Mouse (Mus musculus) layer of hippocampus, postnatal 14 days (tissue): ENCODE data around the gene Rilpl1. TPM values are rescaled to one million over a fixed set of nuclear protein-coding genes. Genes with fewer than 3 reads are reported as not detected.
"Not testable (repeated sequence)": the region's sequence is repeated elsewhere in the genome, so short reads cannot be mapped to it uniquely, and the experiment has no call there.

Source experiments
- DNase-seq, 2 experiments: peaks; one replicate each; pipeline ENCODE4 v3.0.0; 2021 to 2022; ENCODE audit warnings: low spot score in 2 of 2, mixed read lengths in 1 of 2
- total RNA-seq, 2 experiments: library from RNA; stranded (reverse); gene quantifications; 2 replicates each; pipeline ENCODE4 v1.2.3; 2021

Rilpl1 gene
- total RNA-seq, 2 experiments from 2014 or later = 41.6 TPM

- DNase-seq = not testable (repeated sequence)
Measured at GRCm38 (mm10) chr5:124460922-124461321, 70.3 kb downstream of the Rilpl1 start.

DNA sequence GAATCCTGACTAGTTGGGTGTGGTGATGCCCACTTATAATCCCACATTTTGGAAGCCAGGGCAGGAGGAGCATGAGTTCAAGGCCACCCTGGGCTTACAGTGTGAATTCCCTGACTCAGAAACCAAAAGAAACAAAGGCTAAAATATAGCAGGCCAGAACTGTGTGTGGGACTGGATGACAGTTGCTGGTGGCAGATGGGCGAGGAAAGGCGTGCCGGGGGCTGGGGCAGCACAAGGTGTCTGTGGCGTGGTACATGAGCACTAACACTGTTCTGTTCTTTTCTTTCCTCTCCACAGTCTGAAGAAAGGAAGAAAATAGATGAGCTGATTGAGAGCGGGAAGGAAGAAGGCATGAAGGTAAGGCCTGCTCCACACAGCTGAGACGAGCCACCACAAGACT is 74.4 kb downstream of the Rilpl1 start:
- no peak for DNase-seq

- DNase-seq = no peak
Measured at GRCm38 (mm10) chr5:124454082-124454419, 77.1 kb downstream of the Rilpl1 start.

DNA sequence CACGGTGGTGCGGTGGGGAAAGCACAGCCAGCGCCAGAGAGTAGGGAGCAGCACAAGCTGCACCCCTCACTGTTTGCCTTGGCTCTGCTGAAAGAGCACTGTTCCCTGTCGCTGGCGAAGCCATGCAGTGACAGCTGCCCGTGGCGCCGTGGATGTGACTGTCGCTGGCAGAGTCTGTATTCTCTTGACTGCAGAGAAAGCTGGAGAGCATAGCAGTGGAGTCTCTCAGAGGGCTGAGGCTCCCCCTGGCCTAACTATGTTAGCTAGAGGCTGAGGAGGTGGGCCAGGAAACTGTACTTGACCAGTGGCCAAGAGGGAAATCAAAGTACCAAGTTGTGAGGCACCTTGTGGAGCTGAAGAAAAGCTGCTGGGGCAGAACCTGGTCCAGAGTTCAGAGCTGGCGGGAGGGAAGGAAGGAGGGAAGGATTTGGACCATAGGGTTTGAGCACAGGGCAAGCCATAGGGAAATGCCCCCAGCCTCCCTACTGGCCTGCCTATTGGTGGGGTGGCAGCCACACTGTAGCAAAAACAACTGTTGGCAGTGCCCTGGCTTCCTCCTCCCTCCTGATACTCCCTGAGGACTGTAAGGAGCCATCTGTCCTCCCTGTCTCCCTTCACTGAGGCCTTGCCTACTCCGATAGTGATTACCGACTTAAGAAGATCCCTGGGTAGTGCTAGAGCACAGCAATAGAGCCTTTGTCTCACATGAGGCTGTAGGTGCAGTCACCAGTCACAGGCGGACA is 77.7 kb downstream of the Rilpl1 start:
- DNase-seq = peak; percentile 71 to 86

DNA sequence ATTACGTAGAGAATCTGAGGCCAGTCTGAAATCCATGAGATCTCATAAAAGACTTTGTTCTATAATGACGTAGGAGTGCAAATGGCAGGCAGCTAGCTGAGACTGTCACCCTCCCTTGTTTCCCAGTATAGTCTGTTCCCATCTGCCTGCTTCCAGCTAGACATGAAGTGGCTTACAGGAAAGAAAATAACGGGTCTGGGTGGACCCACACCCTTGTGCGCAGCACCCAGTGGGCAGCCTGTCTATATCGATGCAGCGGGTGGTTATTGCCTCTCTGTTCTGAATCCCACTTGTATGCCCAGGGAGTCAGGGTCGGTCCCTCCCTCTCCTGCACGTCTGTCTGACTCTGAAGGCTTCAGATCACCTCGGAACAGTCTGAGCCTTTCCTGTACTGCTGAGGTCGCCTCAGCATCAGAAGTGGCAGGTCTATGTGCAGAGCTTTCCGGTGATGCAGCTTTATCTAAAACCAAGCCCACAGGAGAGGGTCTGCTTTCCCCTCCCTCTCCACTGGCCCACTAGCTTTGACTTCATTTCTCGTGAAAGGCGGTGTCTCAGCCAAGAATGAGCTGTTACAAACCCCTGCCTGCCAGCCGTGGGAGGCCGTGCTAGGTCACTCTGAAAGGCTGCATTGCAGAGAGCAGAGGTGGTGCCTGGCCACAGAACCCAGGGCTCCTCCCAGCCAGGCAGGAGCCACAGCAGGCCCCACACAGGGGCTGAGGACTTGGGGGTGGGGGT is 78.5 kb downstream of the Rilpl1 start:
- peak; percentile 58 to 62 for DNase-seq

DNA sequence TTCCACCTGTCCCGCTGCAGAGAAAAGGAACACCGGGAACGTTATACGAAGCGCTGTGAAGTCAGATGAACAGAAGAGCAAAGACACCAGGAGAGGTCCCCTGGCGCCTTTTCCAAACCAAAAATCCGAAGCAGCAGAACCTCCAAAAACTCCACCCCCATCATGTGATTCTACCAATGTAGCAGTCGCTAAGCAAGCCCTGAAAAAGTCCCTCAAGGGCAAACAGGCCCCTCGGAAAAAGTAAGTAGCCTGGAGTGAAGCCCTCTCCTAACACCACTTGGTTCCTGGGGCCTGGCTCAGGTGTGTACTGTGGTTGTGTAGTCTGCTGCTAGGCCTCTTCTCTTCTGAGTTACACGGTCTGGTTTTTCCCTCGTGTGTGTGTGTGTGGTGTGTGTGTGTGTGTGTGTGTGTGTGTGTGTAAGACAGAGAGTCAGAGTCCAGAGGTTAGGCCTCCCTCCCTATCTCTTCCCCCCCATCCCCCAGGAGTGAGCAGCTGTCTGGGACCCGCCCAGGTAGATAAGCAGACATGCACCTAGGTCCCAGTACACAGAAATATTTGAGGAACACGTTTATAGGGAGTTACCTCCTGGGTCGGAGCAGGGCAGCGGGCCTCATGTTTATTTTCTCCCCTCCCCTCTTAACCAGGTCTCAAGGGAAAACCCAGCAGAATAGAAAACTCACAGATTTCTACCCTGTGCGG is 80.4 kb downstream of the Rilpl1 start:
- no peak for DNase-seq

DNA sequence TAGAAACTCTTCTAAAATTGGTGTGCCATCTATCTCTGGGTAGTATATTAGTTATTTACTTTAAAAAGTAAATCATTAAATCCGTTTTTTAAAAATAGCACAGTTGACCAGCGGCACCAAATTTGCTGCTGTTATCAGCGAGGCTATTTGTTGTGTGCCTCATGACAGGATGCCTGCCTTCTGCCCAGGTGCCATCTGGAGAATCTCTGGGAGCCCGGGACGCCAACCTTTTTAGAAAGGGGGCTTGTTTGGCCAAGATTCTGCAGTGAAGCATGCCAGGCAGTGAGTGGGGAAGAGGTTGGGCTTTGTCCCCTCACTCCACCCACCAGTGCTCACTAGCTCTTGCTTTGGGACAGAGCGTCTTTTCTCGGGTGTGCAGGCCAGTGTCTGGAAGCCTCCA is 81.1 kb downstream of the Rilpl1 start:
- no peak for DNase-seq

DNA sequence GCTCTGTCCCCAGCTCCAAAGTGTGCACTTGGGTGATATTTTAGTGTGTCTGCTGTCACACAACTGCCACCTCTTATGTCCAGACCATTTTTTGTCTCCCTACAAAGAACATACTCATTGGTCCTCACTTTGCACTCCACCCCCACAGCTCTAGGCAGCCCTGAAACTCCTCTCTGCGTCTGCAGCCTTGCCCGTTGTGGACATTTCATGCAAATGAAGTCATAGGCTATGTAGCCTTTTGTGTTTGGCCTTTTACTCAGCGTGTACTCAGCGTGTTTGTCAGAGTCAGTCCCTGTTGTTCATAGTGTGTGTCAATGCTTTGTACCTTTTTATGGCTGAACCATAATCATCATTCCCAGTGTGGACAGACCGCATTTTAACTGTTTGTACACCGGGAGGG is 81.7 kb downstream of the Rilpl1 start:
- no peak for DNase-seq

DNA sequence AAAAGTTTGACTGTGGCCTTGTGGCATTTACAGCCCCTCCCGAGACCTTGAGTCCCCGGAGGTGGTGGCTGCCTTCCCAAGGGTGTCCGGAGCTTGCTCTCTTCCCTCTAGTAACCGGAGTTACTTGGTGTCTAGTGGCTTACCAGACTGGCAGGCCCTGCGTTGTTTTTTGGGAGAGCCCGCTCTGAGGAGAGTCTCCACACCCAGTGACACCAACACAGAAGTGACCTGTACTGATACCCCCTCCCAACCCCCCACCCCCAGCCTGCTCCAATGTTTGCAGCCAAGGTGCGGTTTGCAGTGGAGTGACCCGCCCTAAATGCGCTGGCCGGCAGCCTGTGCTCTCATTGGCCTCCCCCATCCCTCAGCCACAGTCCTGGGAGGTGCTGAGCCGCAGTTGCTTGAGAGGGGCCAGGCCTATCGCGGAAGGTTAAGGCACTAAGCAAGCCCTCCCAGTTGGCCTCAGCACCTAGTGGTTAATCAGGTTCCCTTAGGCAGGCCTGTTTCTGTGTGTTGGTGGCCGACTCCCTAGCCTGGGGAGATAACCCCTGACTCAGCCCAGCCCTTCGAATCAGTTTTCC is 84.8 kb downstream of the Rilpl1 start:
- DNase-seq = no peak

DNA sequence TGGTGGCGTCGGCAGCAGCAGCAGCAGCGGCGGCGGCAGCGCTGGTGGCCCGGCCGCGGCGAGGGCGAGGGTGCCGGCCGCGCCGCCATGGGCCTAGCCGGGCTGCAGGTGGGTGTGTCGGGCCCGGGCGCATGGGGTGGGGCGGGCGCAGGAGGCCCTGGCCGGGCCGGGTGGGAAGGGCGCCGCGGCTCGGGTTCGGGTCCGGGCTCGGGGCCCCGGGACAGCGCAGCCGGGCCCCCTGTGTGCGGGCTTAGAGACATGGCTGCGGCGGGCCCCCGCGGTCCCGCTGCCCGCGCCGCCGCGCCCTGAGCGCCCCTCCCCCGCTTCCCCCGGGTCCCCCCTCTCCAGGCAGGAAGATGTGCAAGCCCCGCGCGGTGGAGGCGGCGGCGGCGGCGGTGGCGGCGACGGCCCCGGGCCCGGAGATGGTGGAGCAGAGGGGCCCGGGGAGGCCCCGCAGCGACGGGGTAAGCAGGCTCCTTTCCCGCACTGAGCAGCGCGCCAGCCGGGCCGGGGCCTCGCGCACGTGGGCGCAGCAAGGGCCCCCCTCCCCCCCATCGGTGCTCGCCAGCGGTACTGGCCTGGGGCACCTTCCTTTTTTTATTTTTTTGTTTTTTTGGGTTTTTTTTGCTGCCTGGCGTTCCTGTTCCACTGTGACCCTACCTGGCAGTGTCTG is 85.4 kb downstream of the Rilpl1 start:
- DNase-seq = peak in 1 of 2 experiments; percentile 40

GRCm38 (mm10) chr5:124444661-124445561 is 86.3 kb downstream of the Rilpl1 start:
- peak; percentile 66 to 67 for DNase-seq

DNA sequence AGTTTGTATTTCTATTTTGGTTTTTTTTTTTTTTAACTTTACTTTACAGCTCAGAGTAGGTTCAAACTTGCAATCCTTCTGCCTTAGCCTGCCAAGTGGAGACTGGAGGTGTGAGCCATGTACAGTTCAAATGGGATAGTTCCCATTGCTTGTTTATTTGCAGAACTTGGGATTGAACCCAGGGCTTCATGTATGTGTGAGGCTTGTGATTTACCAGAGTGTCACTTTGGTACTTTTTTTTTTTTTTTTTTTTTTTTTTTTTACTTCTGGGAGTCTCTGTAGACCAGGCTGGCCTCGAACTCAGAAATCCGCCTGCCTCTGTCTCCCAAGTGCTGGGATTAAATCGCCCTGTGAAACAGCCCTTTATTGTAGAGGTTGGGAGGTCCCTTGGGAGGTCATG is 87.0 kb downstream of the Rilpl1 start:
- DNase-seq = no peak

Other genes with a start within 250 kb of the Rilpl1 start
- 10 to 100 TPM; 15.0 to 17.8 TPM for gene Mphosph9, start 203.4 kb downstream of the Rilpl1 start, total RNA-seq
- gene 2810006K23Rik, start 203.3 kb downstream of the Rilpl1 start, total RNA-seq = 10 to 100 TPM; 13.8 to 15.8 TPM
- gene Cdk2ap1, start 168.3 kb downstream of the Rilpl1 start, total RNA-seq = 10 to 100 TPM; 95.4 to 99.6 TPM
- 100 to 1,000 TPM; 133 to 135 TPM for gene Sbno1, start 105.4 kb downstream of the Rilpl1 start, total RNA-seq
- 10 to 100 TPM; 48.1 to 60.6 TPM for gene Kmt5a, start 91.5 kb downstream of the Rilpl1 start, total RNA-seq
- gene Rilpl2, start 53.0 kb downstream of the Rilpl1 start, total RNA-seq = 10 to 100 TPM; 23.1 to 24.1 TPM
- 10 to 100 TPM; 19.7 to 22.3 TPM for gene Snrnp35, start 48.3 kb downstream of the Rilpl1 start, total RNA-seq
- 100 to 1,000 TPM in 1 of 2 experiments, 10 to 100 TPM in 1; 98.4 to 100 TPM for gene Tmed2, start 9.3 kb upstream of the Rilpl1 start, total RNA-seq
- gene Ddx55, start 21.5 kb upstream of the Rilpl1 start, total RNA-seq = 10 to 100 TPM; 22.8 to 25.5 TPM
- 10 to 100 TPM; 43.0 to 43.4 TPM for gene Eif2b1, start 47.7 kb upstream of the Rilpl1 start, total RNA-seq
- gene Gtf2h3, start 47.7 kb upstream of the Rilpl1 start, total RNA-seq = 10 to 100 TPM; 28.5 to 33.2 TPM
- 10 to 100 TPM; 59.3 to 59.9 TPM for gene Atp6v0a2, start 97.2 kb upstream of the Rilpl1 start, total RNA-seq
- under 1 TPM; 0.60 to 0.97 TPM for gene Dnah10, start 193.7 kb upstream of the Rilpl1 start, total RNA-seq